12 mouse cellular contexts compared by ENCODE assay signal in genomic region chr13:81332018-81332417, GRCm38 (mm10).
DNase-seq lines count a peak whose midpoint lies in the region; ATAC-seq and TF ChIP-seq lines count a peak whose summit lies in the region.
"Had no signal": no experiment of that assay in that cellular context is flagged by ENCODE, and none has a peak within 500 bp of the region (broad histone marks: within the 10 kb centered on the region; RNA-seq: fewer than 3 reads in every experiment).

No protein-coding gene starts in this region.

- no peak for TF ChIP-seq POLR2A in small intestine, adult 2 months (IDR thresholded peaks at IDR 0.05; ENCODE audit: low read depth, low read length)

- no peaks in the 10 kb centered on the region for H3K36me3 ChIP-seq in neural tube, embryonic 15.5 days
- no peaks in the 10 kb centered on the region for H3K36me3 ChIP-seq in kidney, embryonic 14.5 days (ENCODE audit: control insufficient read depth, insufficient read depth, low read length)
- no peaks in the 10 kb centered on the region for H3K36me3 ChIP-seq in small intestine, adult 2 months (ENCODE audit: control insufficient read depth, insufficient read depth, low read length)
- H3K36me3 ChIP-seq: G1E; neural tube, embryonic 13.5 days had no signal

- H3K9ac ChIP-seq in neural tube, embryonic 15.5 days (replicated peaks), result no peak overlapping the region
- H3K9ac ChIP-seq in kidney, embryonic 14.5 days (ENCODE audit: low read depth, low read length), result no peak overlapping the region
- H3K9ac ChIP-seq: neural tube, embryonic 13.5 days had no signal

- H3K9me3 ChIP-seq in neural tube, embryonic 15.5 days (replicated peaks), result no peaks in the 10 kb centered on the region
- no peaks in the 10 kb centered on the region for H3K9me3 ChIP-seq in kidney, embryonic 14.5 days (ENCODE audit: control insufficient read depth, low read length)
- H3K9me3 ChIP-seq: G1E; neural tube, embryonic 13.5 days had no signal

- no peak overlapping the region for H3K27ac ChIP-seq in neural tube, embryonic 15.5 days (replicated peaks)
- H3K27ac ChIP-seq in kidney, embryonic 14.5 days (ENCODE audit: low read depth, low read length), result no peak overlapping the region
- peak overlapping the region; percentile 75 for H3K27ac ChIP-seq in small intestine, adult 2 months (ENCODE audit: insufficient read depth, low read depth, low read length)
- H3K27ac ChIP-seq: neural tube, embryonic 13.5 days had no signal

- H3K4me1 ChIP-seq in neural tube, embryonic 15.5 days, result no peaks in the 10 kb centered on the region
- peaks cover 5% of the 10 kb centered on the region; the same call in 1 of the 2 replicates for H3K4me1 ChIP-seq in kidney, embryonic 14.5 days (ENCODE audit: control insufficient read depth, insufficient read depth, low read length)
- peaks cover 7% of the 10 kb centered on the region for H3K4me1 ChIP-seq in small intestine, adult 2 months (ENCODE audit: control insufficient read depth, insufficient read depth, insufficient read length, low read length)
- H3K4me1 ChIP-seq: neural tube, embryonic 13.5 days had no signal

- H3K4me2 ChIP-seq in neural tube, embryonic 15.5 days, result no peak overlapping the region
- H3K4me2 ChIP-seq in kidney, embryonic 14.5 days (replicated peaks; ENCODE audit: low read depth, low read length), result no peak overlapping the region
- H3K4me2 ChIP-seq: neural tube, embryonic 13.5 days had no signal

- TF ChIP-seq CTCF in small intestine, adult 2 months (IDR thresholded peaks at IDR 0.05; ENCODE audit: extremely low read depth, insufficient read length, insufficient replicate concordance, low read depth, low read length), result no peak

- no peak overlapping the region for H3K4me3 ChIP-seq in neural tube, embryonic 15.5 days (replicated peaks)
- no peak overlapping the region for H3K4me3 ChIP-seq in kidney, embryonic 14.5 days (ENCODE audit: low read length)
- no peak overlapping the region for H3K4me3 ChIP-seq in small intestine, adult 2 months (ENCODE audit: low read depth, low read length)
- H3K4me3 ChIP-seq: neural tube, embryonic 13.5 days had no signal

- 54% methylated on average over 3 of the region's 3 CpGs for WGBS in neural tube, embryonic 15.5 days
- 18% methylated on average over 3 of the region's 3 CpGs for whole genome bisulfite sequencing in kidney, embryonic 14.5 days
- 18% methylated on average over 3 of the region's 3 CpGs for WGBS in small intestine, adult 2 months

- ATAC-seq in neural tube, embryonic 15.5 days (ENCODE audit: low FRiP score), result no peak; the same call in 1 of the 2 replicates
- peak; percentile 86 for ATAC-seq in kidney, embryonic 14.5 days (ENCODE audit: low FRiP score, low TSS enrichment)
- ATAC-seq in frontal cortex, adult (ENCODE audit: low TSS enrichment), result no peak
- ATAC-seq: forebrain, embryonic 14.5 days had no signal

- DNase-seq in adrenal gland, adult (ENCODE audit: inconsistent age in 2 of 2, low spot score in 1 of 2), result peak; percentile 56 to 80
- no peak for DNase-seq in adrenal gland, postnatal 25 days
- peak; percentile 28 for DNase-seq in neural tube, embryonic 10.5 days (ENCODE audit: extremely low spot score, low spot score)
- DNase-seq in urinary bladder, postnatal 4 days (ENCODE audit: low spot score in 2 of 2), result no peak
- DNase-seq: cerebellum, postnatal 14 days had no signal

- H3K27me3 ChIP-seq in neural tube, embryonic 15.5 days (replicated peaks), result no peaks in the 10 kb centered on the region
- no peaks in the 10 kb centered on the region for H3K27me3 ChIP-seq in kidney, embryonic 14.5 days (ENCODE audit: control insufficient read depth, insufficient read depth, low read length)
- H3K27me3 ChIP-seq in small intestine, adult 2 months (ENCODE audit: control insufficient read depth, insufficient read depth, low read length), result no peaks in the 10 kb centered on the region
- H3K27me3 ChIP-seq: neural tube, embryonic 13.5 days had no signal

Comparison
In these comparisons a context has a peak if more than half of its experiments do, and no peak if none do; other contexts are left out.
1. DNase-seq: peak in adrenal gland, adult (2 of 2) and neural tube, embryonic 10.5 days (single experiment); none in adrenal gland, postnatal 25 days (single experiment) and urinary bladder, postnatal 4 days (0 of 2).